8 mouse cellular contexts compared by ENCODE assay signal in genomic region chr19:7382903-7383865, GRCm38 (mm10). TPM values are rescaled to one million over a fixed set of nuclear protein-coding genes. Genes with fewer than 3 reads are reported as not detected.
DNase-seq lines count a peak whose midpoint lies in the region; ATAC-seq lines count a peak whose summit lies in the region.

Gene Spindoc (minus strand): TSS chr19:7382994.

- ATAC-seq in hindbrain, embryonic 16.5 days, result peak; percentile 98

- peak; percentile 78 for DNase-seq in WW6 (ENCODE audit: low read depth, low spot score)
- peak; percentile 98 to 99 for DNase-seq in cerebellum, postnatal 4 days (ENCODE audit: low spot score in 2 of 2)
- peak; percentile 98 for DNase-seq in gastrocnemius, adult 18-20 months (ENCODE audit: low spot score)
- DNase-seq in left cerebral cortex, adult 18-20 months (ENCODE audit: low spot score in 2 of 2), result peak; percentile 98 to 99
- DNase-seq in right cerebral cortex, adult 18-20 months, result peak; percentile 98
- peak; percentile 97 for DNase-seq in urinary bladder, postnatal 10 days (ENCODE audit: low spot score)

- under 1% methylated on average over 38 of the region's 52 CpGs for WGBS in hindbrain, embryonic 16.5 days
- 5% methylated on average over 36 of the region's 52 CpGs for WGBS in macrophage (ENCODE audit: missing documents)

- H3K9ac ChIP-seq in hindbrain, embryonic 16.5 days (ENCODE audit: low read depth, low read length), result peak within 1 kb of the TSS; percentile 92

- peak within 1 kb of the TSS; percentile 95 for H3K27ac ChIP-seq in hindbrain, embryonic 16.5 days (ENCODE audit: low read depth, low read length)
- no peak within 1 kb of the TSS for H3K27ac ChIP-seq in macrophage

- peak within 1 kb of the TSS; percentile 95 for H3K4me3 ChIP-seq in hindbrain, embryonic 16.5 days (ENCODE audit: low read length)
- peak within 1 kb of the TSS; percentile 55 for H3K4me3 ChIP-seq in macrophage (ENCODE audit: inconsistent target)

- peaks cover 4% of the 10 kb centered on the region; the same call in 1 of the 2 replicates for H3K9me3 ChIP-seq in hindbrain, embryonic 16.5 days (ENCODE audit: control insufficient read depth, low read length)

- peaks cover 2% of the 10 kb centered on the region; the same call in 1 of the 2 replicates for H3K36me3 ChIP-seq in hindbrain, embryonic 16.5 days (ENCODE audit: control insufficient read depth, insufficient read depth, low read length)
- no peaks in the 10 kb centered on the region for H3K36me3 ChIP-seq in macrophage (ENCODE audit: inconsistent target)

- H3K27me3 ChIP-seq in hindbrain, embryonic 16.5 days (replicated peaks; ENCODE audit: control insufficient read depth, insufficient read depth, low read length), result no peaks in the 10 kb centered on the region

- H3K4me1 ChIP-seq in hindbrain, embryonic 16.5 days (ENCODE audit: control insufficient read depth, insufficient read depth, low read depth, low read length), result peaks cover 22% of the 10 kb centered on the region

- H3K79me2 ChIP-seq in macrophage (ENCODE audit: inconsistent target), result peaks cover 19% of the 10 kb centered on the region; the same call in 1 of the 2 replicates

- peak within 1 kb of the TSS; percentile 73 for H3K4me2 ChIP-seq in hindbrain, embryonic 16.5 days (ENCODE audit: low read length)

RNA-seq across cellular contexts. Expression of gene Spindoc, which starts in this region (rescaled TPM):
- 1 to 10 TPM; 7.4 to 9.0 TPM for total RNA-seq in gastrocnemius, adult 18-20 months (2021)
- polyA plus RNA-seq in hindbrain, embryonic 16.5 days (2015; fragmentation: Nextera tagmentation; extraction: Ambion mirVana), result 23.4 and 34.0 TPM in 2 replicates
- 10 to 100 TPM; 29.1 to 30.8 TPM for total RNA-seq in left cerebral cortex, adult 18-20 months (2021)
- 10 to 100 TPM; 20.4 to 65.9 (median 33.9) TPM for total RNA-seq in macrophage (2018; cell fraction: chromatin; rRNA removed)
- total RNA-seq in macrophage (2018; cell fraction: cytosol; rRNA removed), result 10 to 100 TPM in 8 of 26 experiments, 1 to 10 TPM in 18; 6.3 to 14.5 (median 9.0) TPM
- total RNA-seq in macrophage (2018; cell fraction: nucleus; rRNA removed), result 10 to 100 TPM in 25 of 26 experiments, 1 to 10 TPM in 1; 7.3 to 45.2 (median 22.6) TPM
- 5.7 to 8.2 TPM (median 6.0 TPM) in 3 replicates for polyA plus RNA-seq in macrophage (2018)
